ENCODE assay signal across 8 mouse cellular contexts in genomic region chr16:20140772-20141531, GRCm38 (mm10). TPM values are rescaled to one million over a fixed set of nuclear protein-coding genes. Genes with fewer than 3 reads are reported as not detected.
DNase-seq lines count a peak whose midpoint lies in the region; ATAC-seq and TF ChIP-seq lines count a peak whose summit lies in the region.

Gene Yeats2, plus strand, starts transcription at chr16:20141063.

- H3K4me3 ChIP-seq in hindbrain, embryonic 14.5 days (replicated peaks; ENCODE audit: low read length) = peak within 1 kb of the TSS; percentile 83

- CTCF ChIA-PET in Patski (lab: Charles Lee) = no interaction called here

- peak within 1 kb of the TSS; percentile 79 for H3K4me2 ChIP-seq in hindbrain, embryonic 14.5 days (replicated peaks)

- H3K27ac ChIP-seq in hindbrain, embryonic 14.5 days = peak within 1 kb of the TSS; percentile 97

- no peaks in the 10 kb centered on the region for H3K9me3 ChIP-seq in hindbrain, embryonic 14.5 days (ENCODE audit: control insufficient read depth, low read length)

- DNase-seq in Patski (ENCODE audit: low read depth, low spot score) = peak; percentile 22
- peak; percentile 89 to 90 for DNase-seq in cerebellum, postnatal 14 days
- peak; percentile 64 to 74 for DNase-seq in frontal cortex, postnatal 25 days (ENCODE audit: low spot score in 2 of 2)
- DNase-seq in hindbrain, embryonic 14.5 days (ENCODE audit: low spot score) = peak; percentile 80
- DNase-seq in layer of hippocampus, postnatal 36 days = peak; percentile 85 to 87
- peak; percentile 81 for DNase-seq in lung, postnatal 36 days
- peak; percentile 91 for DNase-seq in retina, postnatal 1 day
- DNase-seq in urinary bladder, adult 18-20 months (ENCODE audit: low spot score in 2 of 2) = peak; percentile 64 to 87

- ATAC-seq in Patski = peak; percentile 88
- peak; percentile 96 for ATAC-seq in hindbrain, embryonic 14.5 days (ENCODE audit: low FRiP score)

- H3K27me3 ChIP-seq in Patski = no peaks in the 10 kb centered on the region
- H3K27me3 ChIP-seq in hindbrain, embryonic 14.5 days (ENCODE audit: control insufficient read depth, insufficient read depth, low read length) = no peaks in the 10 kb centered on the region

- peaks cover 12% of the 10 kb centered on the region for H3K4me1 ChIP-seq in hindbrain, embryonic 14.5 days (replicated peaks; ENCODE audit: control insufficient read depth, insufficient read depth, low read length)

- no peak for TF ChIP-seq CTCF in Patski (IDR thresholded peaks at IDR 0.05)

- 0 out of 2 replicates have a peak, but pooled peaks cover 9% of the 10 kb centered on the region for H3K36me3 ChIP-seq in hindbrain, embryonic 14.5 days (replicated peaks; ENCODE audit: control insufficient read depth, insufficient read depth)

- WGBS in hindbrain, embryonic 14.5 days = under 1% methylated on average over 88 of the region's 92 CpGs

- peak within 1 kb of the TSS; percentile 92 for H3K9ac ChIP-seq in hindbrain, embryonic 14.5 days

- in situ Hi-C loops in Patski (cut with MboI; ENCODE audit: low pct_unique_long_range_greater_than_20kb) = no loop called here

- POLR2A ChIA-PET in Patski (lab: Charles Lee) = interaction anchor here (1.1 to 1.4 kb wide), 2 partner anchors 10 kb away, joined by 4 read pairs; no protein-coding TSS in a partner anchor

RNA-seq across cellular contexts. Expression of gene Yeats2, which starts in this region (rescaled TPM):
- polyA plus RNA-seq in Patski (2021) = 37.6 TPM
- polyA plus RNA-seq in hindbrain, embryonic 14.5 days (2014; fragmentation: Nextera tagmentation; extraction: Ambion mirVana) = 21.7 and 24.7 TPM in 2 replicates
- 10 to 100 TPM; 36.4 to 45.5 TPM for total RNA-seq in layer of hippocampus, postnatal 36 days (2021)

Comparison
In these comparisons a context has a peak if more than half of its experiments do, and no peak if none do; other contexts are left out.
1. Peak in every context shown above with its lines: DNase-seq, ATAC-seq, H3K4me3 ChIP-seq and H3K27ac ChIP-seq.
2. DNase-seq: peak in every context shown above with its lines; median percentile 91 in retina, postnatal 1 day; 90 in cerebellum, postnatal 14 days; 86 in layer of hippocampus, postnatal 36 days; 81 in lung, postnatal 36 days; 80 in hindbrain, embryonic 14.5 days; 76 in urinary bladder, adult 18-20 months; 69 in frontal cortex, postnatal 25 days; 22 in Patski.